Mouse (Mus musculus) MEL (cell line): ENCODE data around the gene Defb43. TPM values are rescaled to one million over a fixed set of nuclear protein-coding genes. Genes with fewer than 3 reads are reported as not detected.

Experiments
- DNase-seq: peaks from one replicate; pipeline ENCODE4 v3.0.0; 2011; ENCODE audit warnings: low read depth, low spot score
- H3K27ac ChIP-seq: 2 replicates; pipeline ENCODE4 v1.5.1; 2012; ENCODE audit warnings: low read depth, mild to moderate bottlenecking, control low read depth, low read length, moderate library complexity; ENCODE audit not compliant: control insufficient read depth
- H3K27me3 ChIP-seq, 2 experiments: fragments of 150-350 bp in 1 of 2; sonication (generic) in 1 of 2; 2 replicates each; pipeline ENCODE4 v1.6.1; 2012; ENCODE audit warnings: low read length in 2 of 2, mild to moderate bottlenecking in 2 of 2, improper control_type of control experiment in 1 of 2, moderate library complexity in 1 of 2; ENCODE audit not compliant: insufficient read depth in 2 of 2, control insufficient read depth in 1 of 2
- H3K36me3 ChIP-seq, 2 experiments: 2 replicates each; pipeline ENCODE4 v1.6.1; 2012 to 2014; ENCODE audit warnings: low read length in 2 of 2, improper control_type of control experiment in 1 of 2, inconsistent platforms in 1 of 2, mild to moderate bottlenecking in 1 of 2; ENCODE audit not compliant: insufficient read depth in 2 of 2, control insufficient read depth in 1 of 2
- H3K4me1 ChIP-seq, 2 experiments: fragments of 150-350 bp in 1 of 2; sonication (generic) in 1 of 2; 2 replicates each; pipeline ENCODE4 v1.6.1; 2012; ENCODE audit warnings: low read length in 2 of 2, improper control_type of control experiment in 1 of 2, mild to moderate bottlenecking in 1 of 2; ENCODE audit not compliant: insufficient read depth in 2 of 2, control insufficient read depth in 1 of 2
- H3K4me3 ChIP-seq, 2 experiments: fragments of 150-350 bp in 1 of 2; sonication (generic) in 1 of 2; 2 replicates each; pipeline ENCODE4 v1.5.1; 2012; ENCODE audit warnings: low read depth in 2 of 2, low read length in 2 of 2, mild to moderate bottlenecking in 2 of 2, moderate library complexity in 2 of 2, control low read depth in 1 of 2, improper control_type of control experiment in 1 of 2; ENCODE audit not compliant: control insufficient read depth in 1 of 2, insufficient read depth in 1 of 2
- H3K79me2 ChIP-seq: 2 replicates; pipeline ENCODE4 v1.6.1; 2012; ENCODE audit warnings: mild to moderate bottlenecking, low read length, moderate library complexity; ENCODE audit not compliant: control insufficient read depth, poor library complexity, insufficient read depth
- H3K9ac ChIP-seq: 2 replicates; pipeline ENCODE4 v1.6.1; 2012; ENCODE audit warnings: low read depth, mild to moderate bottlenecking, control low read depth, low read length, moderate library complexity; ENCODE audit not compliant: control insufficient read depth, poor library complexity, severe bottlenecking
- H3K9me3 ChIP-seq: fragments of 150-350 bp; sonication (generic); replicated peaks from 2 replicates; pipeline ENCODE4 v1.6.1; 2012; ENCODE audit warnings: mild to moderate bottlenecking, low read length, improper control_type of control experiment, moderate library complexity; ENCODE audit not compliant: insufficient read depth
- BHLHE40 ChIP-seq: IDR thresholded peaks from 2 replicates; pipeline ENCODE4 v1.6.1; 2012; ENCODE audit warnings: low read depth, mild to moderate bottlenecking, inconsistent platforms, low read length, improper control_type of control experiment, borderline replicate concordance
- CHD1 ChIP-seq: IDR thresholded peaks from 2 replicates; pipeline ENCODE4 v1.6.1; 2012; ENCODE audit warnings: low read depth, mild to moderate bottlenecking, inconsistent platforms, low read length, improper control_type of control experiment
- CHD2 ChIP-seq: IDR thresholded peaks from 2 replicates; pipeline ENCODE4 v1.6.1; 2011; ENCODE audit warnings: low read length, improper control_type of control experiment
- CTCF ChIP-seq, 3 experiments: IDR thresholded peaks in 2 of 3; conservative IDR thresholded peaks in 1 of 3; 2 replicates each; pipeline ENCODE4 v1.5.1; 2011 to 2012; ENCODE audit warnings: low read length in 3 of 3, low read depth in 2 of 3, mild to moderate bottlenecking in 2 of 3, improper control_type of control experiment in 1 of 3, inconsistent platforms in 1 of 3, mixed read lengths in 1 of 3, moderate library complexity in 1 of 3; ENCODE audit not compliant: control insufficient read depth in 1 of 3, insufficient read depth in 1 of 3, poor library complexity in 1 of 3, severe bottlenecking in 1 of 3
- E2F4 ChIP-seq: IDR thresholded peaks from 2 replicates; pipeline ENCODE4 v1.6.1; 2011; ENCODE audit warnings: low read depth, low read length, improper control_type of control experiment, borderline replicate concordance
- ELF1 ChIP-seq: IDR thresholded peaks from 2 replicates; pipeline ENCODE4 v1.6.1; 2014; ENCODE audit warnings: low read depth, mild to moderate bottlenecking, inconsistent platforms, low read length, improper control_type of control experiment, moderate library complexity
- EP300 ChIP-seq, 2 experiments: IDR thresholded peaks; 2 replicates each; pipeline ENCODE4 v1.6.1; 2011; ENCODE audit warnings: improper control_type of control experiment in 2 of 2, low read length in 2 of 2, low read depth in 1 of 2, mild to moderate bottlenecking in 1 of 2
- ETS1 ChIP-seq: IDR thresholded peaks from 2 replicates; pipeline ENCODE4 v1.6.1; 2012; ENCODE audit warnings: low read depth, mild to moderate bottlenecking, inconsistent platforms, low read length, improper control_type of control experiment, moderate library complexity
- GABPA ChIP-seq: IDR thresholded peaks from 2 replicates; pipeline ENCODE4 v1.6.1; 2012; ENCODE audit warnings: low read depth, mild to moderate bottlenecking, inconsistent platforms, low read length, improper control_type of control experiment, moderate library complexity
- HCFC1 ChIP-seq: IDR thresholded peaks from 2 replicates; pipeline ENCODE4 v1.6.1; 2012; ENCODE audit warnings: low read depth, mild to moderate bottlenecking, inconsistent platforms, low read length, improper control_type of control experiment, moderate library complexity
- JUND ChIP-seq: IDR thresholded peaks from 2 replicates; pipeline ENCODE4 v1.6.1; 2011; ENCODE audit warnings: low read depth, mild to moderate bottlenecking, improper control_type of control experiment, low read length
- KAT2A ChIP-seq: conservative IDR thresholded peaks from 2 replicates; pipeline ENCODE4 v1.6.1; 2012; ENCODE audit warnings: low read depth, low read length, improper control_type of control experiment, inconsistent platforms
- MAFK ChIP-seq: IDR thresholded peaks from 2 replicates; pipeline ENCODE4 v1.6.1; 2011; ENCODE audit warnings: low read depth, mild to moderate bottlenecking, low read length, improper control_type of control experiment, borderline replicate concordance
- MAX ChIP-seq: IDR thresholded peaks from 2 replicates; pipeline ENCODE4 v1.6.1; 2011; ENCODE audit warnings: low read length, improper control_type of control experiment
- MAZ ChIP-seq: IDR thresholded peaks from 2 replicates; pipeline ENCODE4 v1.6.1; 2012; ENCODE audit warnings: low read depth, mild to moderate bottlenecking, inconsistent platforms, low read length, improper control_type of control experiment
- MXI1 ChIP-seq: IDR thresholded peaks from 2 replicates; pipeline ENCODE4 v1.6.1; 2011; ENCODE audit warnings: mild to moderate bottlenecking, low read depth, low read length, improper control_type of control experiment
- MYB ChIP-seq: IDR thresholded peaks from 2 replicates; pipeline ENCODE4 v1.6.1; 2011; ENCODE audit warnings: mild to moderate bottlenecking, low read depth, low read length, improper control_type of control experiment
- MYC ChIP-seq: IDR thresholded peaks from 2 replicates; pipeline ENCODE4 v1.6.1; 2011; ENCODE audit warnings: low read depth, mild to moderate bottlenecking, low read length, improper control_type of control experiment, moderate library complexity
- NELFE ChIP-seq: IDR thresholded peaks from 2 replicates; pipeline ENCODE4 v1.6.1; 2011; ENCODE audit warnings: low read depth, low read length, improper control_type of control experiment
- NRF1 ChIP-seq: IDR thresholded peaks from 2 replicates; pipeline ENCODE4 v1.6.1; 2014; ENCODE audit warnings: low read depth, mild to moderate bottlenecking, inconsistent platforms, low read length, improper control_type of control experiment, moderate library complexity; ENCODE audit not compliant: poor library complexity, insufficient read depth, severe bottlenecking
- POLR2A ChIP-seq, 2 experiments: IDR thresholded peaks; 2 replicates each; pipeline ENCODE4 v1.6.1; 2011 to 2012; ENCODE audit warnings: low read length in 2 of 2, mild to moderate bottlenecking in 2 of 2, control low read depth in 1 of 2, improper control_type of control experiment in 1 of 2, low read depth in 1 of 2, moderate library complexity in 1 of 2; ENCODE audit not compliant: control insufficient read depth in 1 of 2, insufficient read depth in 1 of 2, poor library complexity in 1 of 2
- POLR2AphosphoS2 ChIP-seq: IDR thresholded peaks from 2 replicates; pipeline ENCODE4 v1.6.1; 2011; ENCODE audit warnings: low read length, improper control_type of control experiment
- POLR2AphosphoS5 ChIP-seq: IDR thresholded peaks from 2 replicates; pipeline ENCODE4 v1.6.1; 2012; ENCODE audit warnings: low read depth, borderline replicate concordance, mild to moderate bottlenecking, inconsistent platforms, low read length, moderate library complexity, mixed read lengths
- RAD21 ChIP-seq: IDR thresholded peaks from 2 replicates; pipeline ENCODE4 v1.6.1; 2011; ENCODE audit warnings: mild to moderate bottlenecking, low read depth, low read length, improper control_type of control experiment
- RCOR1 ChIP-seq: IDR thresholded peaks from 2 replicates; pipeline ENCODE4 v1.6.1; 2012; ENCODE audit warnings: low read depth, mild to moderate bottlenecking, inconsistent platforms, low read length, improper control_type of control experiment
- SIN3A ChIP-seq: IDR thresholded peaks from 2 replicates; pipeline ENCODE4 v1.6.1; 2012; ENCODE audit warnings: low read length, improper control_type of control experiment, inconsistent platforms
- SMC3 ChIP-seq: IDR thresholded peaks from 2 replicates; pipeline ENCODE4 v1.6.1; 2011; ENCODE audit warnings: low read depth, low read length, improper control_type of control experiment
- TAL1 ChIP-seq: IDR thresholded peaks from 2 replicates; pipeline ENCODE4 v1.6.1; 2012; ENCODE audit warnings: mild to moderate bottlenecking, inconsistent platforms, low read length, moderate library complexity, mixed read lengths
- TBP ChIP-seq: IDR thresholded peaks from 2 replicates; pipeline ENCODE4 v1.8.0; 2011; ENCODE audit warnings: low read depth, low read length, improper control_type of control experiment
- TCF12 ChIP-seq: IDR thresholded peaks from 2 replicates; pipeline ENCODE4 v1.6.1; 2014; ENCODE audit warnings: low read depth, mild to moderate bottlenecking, inconsistent platforms, low read length, improper control_type of control experiment, moderate library complexity
- UBTF ChIP-seq: IDR thresholded peaks from 2 replicates; pipeline ENCODE4 v1.6.1; 2012; ENCODE audit warnings: low read depth, mild to moderate bottlenecking, inconsistent platforms, low read length, improper control_type of control experiment, moderate library complexity, borderline replicate concordance; ENCODE audit not compliant: insufficient read depth
- USF1 ChIP-seq: IDR thresholded peaks from 2 replicates; pipeline ENCODE4 v1.6.1; 2014; ENCODE audit warnings: low read depth, mild to moderate bottlenecking, inconsistent platforms, low read length, improper control_type of control experiment, moderate library complexity
- USF2 ChIP-seq, 2 experiments: IDR thresholded peaks; 2 replicates each; pipeline ENCODE4 v1.6.1; 2011 to 2012; ENCODE audit warnings: improper control_type of control experiment in 2 of 2, low read length in 2 of 2, borderline replicate concordance in 1 of 2, inconsistent platforms in 1 of 2, low read depth in 1 of 2, mild to moderate bottlenecking in 1 of 2; ENCODE audit not compliant: insufficient read depth in 1 of 2
- ZC3H11A ChIP-seq: IDR thresholded peaks from 2 replicates; pipeline ENCODE4 v1.6.1; 2012; ENCODE audit warnings: low read depth, mild to moderate bottlenecking, inconsistent platforms, low read length, improper control_type of control experiment
- ZKSCAN1 ChIP-seq: IDR thresholded peaks from 2 replicates; pipeline ENCODE4 v1.6.1; 2012; ENCODE audit warnings: low read depth, mild to moderate bottlenecking, inconsistent platforms, low read length, improper control_type of control experiment, moderate library complexity
- ZMIZ1 ChIP-seq: IDR thresholded peaks from 2 replicates; pipeline ENCODE4 v1.6.1; 2012; ENCODE audit warnings: low read depth, mild to moderate bottlenecking, inconsistent platforms, low read length, improper control_type of control experiment, moderate library complexity
- ZNF384 ChIP-seq: IDR thresholded peaks from 2 replicates; pipeline ENCODE4 v1.6.1; 2012; ENCODE audit warnings: low read depth, mild to moderate bottlenecking, inconsistent platforms, low read length, improper control_type of control experiment
- polyA plus RNA-seq, 2 experiments: library from polyadenylated mRNA; stranded (reverse) in 1 of 2; unstranded in 1 of 2; fragments of >175 nt in 1 of 2; fragments of >200 nt in 1 of 2; gene quantifications; 2 replicates each; pipeline versions ENCODE4 v1.2.1 to v1.2.4; 2012; ENCODE audit warnings: low replicate concordance in 2 of 2, low read depth in 1 of 2; ENCODE audit not compliant: insufficient read length in 2 of 2, insufficient read depth in 1 of 2, missing spikeins in 1 of 2
- total RNA-seq: library from RNA; depleted of rRNA; stranded (reverse); fragments of 300-350 nt; gene quantifications from 2 replicates; pipeline ENCODE4 v1.2.3, GENCODE M21; 2012

Gene Defb43
- total and polyA plus RNA-seq, 3 experiments = not detected

- H3K4me1 ChIP-seq = peaks cover 0 to 12% of the 10 kb centered on the region in 2 experiments; a peak in 3 of 4 replicates
- peak overlapping the region; percentile 26 for H3K9ac ChIP-seq
- peaks cover 0 to 8% of the 10 kb centered on the region in 2 experiments; a peak in 1 of 4 replicates for H3K36me3 ChIP-seq
- TF ChIP-seq SIN3A (0 out of 2 replicates have a peak, but pooled peaks have one; percentile 6), NRF1 (no peak), MAFK (no peak), E2F4 (no peak), ZKSCAN1 (no peak), NELFE (no peak), RAD21 (peak; percentile 94), EP300 (IDR thresholded peaks at IDR 0.05; ENCODE audit: low read depth in 1 of 2, low read length in 2 of 2) (no peak), TBP (no peak), KAT2A (no peak), ZNF384 (peak; percentile 86), MXI1 (0 out of 2 replicates have a peak, but pooled peaks have one; percentile 28), HCFC1 (no peak), ZC3H11A (peak; percentile 72), TAL1 (no peak), TCF12 (no peak), ZMIZ1 (no peak), POLR2A (IDR thresholded peaks at IDR 0.05; ENCODE audit: control insufficient read depth in 1 of 2, insufficient read depth in 1 of 2, low read depth in 1 of 2, low read length in 2 of 2, poor library complexity in 1 of 2) (no peak), USF1 (peak; percentile 73), MYC (no peak), CHD1 (no peak), CTCF (IDR thresholded peaks at IDR 0.05 in 2 of 3, conservative IDR thresholded peaks at IDR 0.05 in 1 of 3; ENCODE audit: control insufficient read depth in 1 of 3, insufficient read depth in 1 of 3, low read depth in 2 of 3, low read length in 3 of 3, poor library complexity in 1 of 3, severe bottlenecking in 1 of 3) (peak; percentile 69 to 95 (median 94)), BHLHE40 (no peak), POLR2AphosphoS5 (no peak), MAZ (no peak), ELF1 (no peak), MYB (no peak), RCOR1 (no peak), POLR2AphosphoS2 (no peak), CHD2 (no peak), USF2 (IDR thresholded peaks at IDR 0.05; ENCODE audit: borderline replicate concordance in 1 of 2, insufficient read depth in 1 of 2, low read depth in 1 of 2, low read length in 2 of 2) (no peak), MAX (no peak), JUND (no peak), SMC3 (peak; percentile 83), GABPA (no peak), UBTF (no peak), ETS1 (no peak)
Observed at GRCm38 (mm10) chr14:63066630-63067310, 55.2 kb downstream of the Defb43 start.

More at GRCm38 (mm10) chr14:63066630-63067310, 55.2 kb downstream of the Defb43 start:
- peak; percentile 84 for DNase-seq
- Histone ChIP-seq H3K4me3 (peak overlapping the region; percentile 37 to 44), H3K27me3 (peaks cover 0 to 6% of the 10 kb centered on the region in 2 experiments; a peak in 3 of 4 replicates), H3K27ac (no peak overlapping the region), H3K79me2 (no peaks in the 10 kb centered on the region), H3K9me3 (no peaks in the 10 kb centered on the region)
